Mouse (Mus musculus) heart, embryonic 16.5 days (tissue): Measurements from ENCODE around the gene C1ra. TPM values are rescaled to one million over a fixed set of nuclear protein-coding genes. Genes with fewer than 3 reads are reported as not detected.
"Not testable (repeated sequence)": the region's sequence is repeated elsewhere in the genome, so short reads cannot be mapped to it uniquely, and the experiment has no call there.

ENCODE experiments used
- ATAC-seq: fragments of 200-750 bp; cut with Nextera tagmentation; replicated peaks from 2 replicates; pipeline ENCODE4 v1.8.0; 2017; ENCODE audit warnings: moderate number of reproducible peaks; ENCODE audit not compliant: insufficient read depth, low FRiP score; ENCODE audit errors: extremely low read depth
- H3K27ac ChIP-seq: fragments of 300-500 bp; sonication (generic); 2 replicates; pipeline ENCODE4 v1.5.1; 2014; ENCODE audit warnings: mild to moderate bottlenecking, low read length, control low read depth, moderate library complexity
- H3K27me3 ChIP-seq: fragments of 300-500 bp; sonication (generic); 2 replicates; pipeline ENCODE4 v1.6.1; 2014; ENCODE audit warnings: low read length, mixed read lengths; ENCODE audit not compliant: control insufficient read depth, insufficient read depth
- H3K36me3 ChIP-seq: fragments of 300-500 bp; sonication (generic); 2 replicates; pipeline ENCODE4 v1.6.1; 2014; ENCODE audit not compliant: control insufficient read depth, insufficient read depth
- H3K4me1 ChIP-seq: fragments of 300-500 bp; sonication (generic); 2 replicates; pipeline ENCODE4 v1.6.1; 2014; ENCODE audit warnings: low read length, mixed read lengths; ENCODE audit not compliant: control insufficient read depth, insufficient read depth
- H3K4me2 ChIP-seq: fragments of 300-500 bp; sonication (generic); 2 replicates; pipeline ENCODE4 v1.6.1; 2014; ENCODE audit warnings: low read depth, mild to moderate bottlenecking, control low read depth, low read length
- H3K4me3 ChIP-seq: fragments of 300-500 bp; sonication (generic); 2 replicates; pipeline ENCODE4 v1.5.1; 2014; ENCODE audit warnings: mild to moderate bottlenecking, control low read depth, low read length
- H3K9ac ChIP-seq: fragments of 300-500 bp; sonication (generic); 2 replicates; pipeline ENCODE4 v1.6.1; 2014; ENCODE audit warnings: low read length, control low read depth
- H3K9me3 ChIP-seq: fragments of 300-500 bp; sonication (generic); replicated peaks from 2 replicates; pipeline ENCODE4 v1.6.1; 2016; ENCODE audit warnings: low read length; ENCODE audit not compliant: control insufficient read depth
- WGBS: fragments of 180-500 bp; shearing (Covaris S2); extraction: QIAGEN DNeasy Blood & Tissue Kit; methylation state at CpG from one replicate; pipeline ENCODE4 v1.1.7; 2014; 5-methylcytosine and 5-hydroxymethylcytosine counted together
- polyA plus RNA-seq: library from polyadenylated mRNA; unstranded; fragments of >200 nt; fragmentation: Nextera tagmentation; extraction: Ambion mirVana; gene quantifications from 2 replicates; pipeline ENCODE4 v1.2.1, GENCODE M21; 2015

C1ra gene
- polyA plus RNA-seq, 1 experiment from 2014 or later, result 2.4 TPM

DNA sequence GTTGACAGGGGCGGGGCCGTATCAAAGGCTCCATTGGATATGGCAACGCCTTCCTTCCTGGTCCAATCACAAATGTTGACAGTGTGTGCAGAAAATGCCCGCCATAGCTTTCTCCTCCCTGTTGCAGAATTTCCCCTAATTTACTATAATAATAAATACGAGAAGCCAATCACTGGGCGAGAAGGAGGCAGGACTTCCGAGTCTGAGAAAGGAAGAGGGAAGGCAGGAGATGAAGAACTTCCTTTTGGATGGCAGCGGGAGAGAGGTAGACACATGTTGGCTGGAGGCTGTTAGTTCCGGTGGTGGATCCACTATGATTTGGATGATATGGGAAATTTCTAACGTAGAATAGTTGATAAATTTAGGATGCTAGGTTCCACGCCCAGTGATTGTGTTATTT lies 37.6 kb upstream of the C1ra start:
- Histone ChIP-seq H3K9me3 (no peaks in the 10 kb centered on the region), H3K27ac (no peak overlapping the region), H3K9ac (no peak overlapping the region), H3K4me3 (no peak overlapping the region), H3K27me3 (no peaks in the 10 kb centered on the region), H3K36me3 (no peaks in the 10 kb centered on the region), H3K4me2 (no peak overlapping the region), H3K4me1 (0 out of 2 replicates have a peak, but pooled peaks cover 4% of the 10 kb centered on the region)
- 71% methylated on average over 11 of the region's 11 CpGs for WGBS
- no peak for ATAC-seq

DNA sequence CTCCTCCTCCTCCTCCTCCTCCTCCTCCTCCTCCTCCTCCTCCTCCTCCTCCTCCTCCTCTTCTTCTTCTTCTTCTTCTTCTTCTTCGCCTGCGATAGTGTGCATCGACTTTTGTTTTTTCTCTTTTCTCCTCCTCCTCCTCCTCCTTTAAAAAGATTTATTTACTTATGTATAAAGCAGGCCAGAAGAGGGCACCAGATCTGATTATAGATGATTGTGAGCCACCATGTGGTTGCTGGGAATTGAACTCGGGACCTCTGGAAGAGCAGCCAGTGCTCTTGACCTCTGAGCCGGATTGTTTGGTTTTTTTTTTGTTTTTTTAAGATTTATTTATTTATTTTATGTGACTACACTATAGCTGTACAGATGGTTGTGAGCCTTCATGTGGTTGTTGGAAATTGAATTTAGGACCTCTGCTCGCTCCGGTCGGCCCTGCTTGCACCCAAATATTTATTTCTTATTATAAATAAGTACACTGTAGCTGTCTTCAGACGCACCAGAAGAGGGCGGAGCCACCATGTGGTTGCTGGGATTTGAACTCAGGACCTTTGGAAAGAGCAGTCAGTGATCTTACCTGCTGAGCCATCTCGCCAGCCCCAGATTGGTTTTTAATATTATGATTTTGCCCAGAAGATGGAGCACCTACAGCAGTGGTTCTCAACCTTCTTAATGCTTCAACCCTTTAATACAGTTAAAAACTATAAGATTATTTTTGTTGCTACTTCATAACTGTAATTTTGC lies 36.7 kb upstream of the C1ra start:
- not testable (repeated sequence) for H3K36me3 ChIP-seq, H3K27ac ChIP-seq, H3K9ac ChIP-seq, H3K4me3 ChIP-seq, ATAC-seq, H3K4me1 ChIP-seq, H3K9me3 ChIP-seq, H3K4me2 ChIP-seq, H3K27me3 ChIP-seq
- WGBS, result 83% methylated on average over 8 of the region's 11 CpGs

DNA sequence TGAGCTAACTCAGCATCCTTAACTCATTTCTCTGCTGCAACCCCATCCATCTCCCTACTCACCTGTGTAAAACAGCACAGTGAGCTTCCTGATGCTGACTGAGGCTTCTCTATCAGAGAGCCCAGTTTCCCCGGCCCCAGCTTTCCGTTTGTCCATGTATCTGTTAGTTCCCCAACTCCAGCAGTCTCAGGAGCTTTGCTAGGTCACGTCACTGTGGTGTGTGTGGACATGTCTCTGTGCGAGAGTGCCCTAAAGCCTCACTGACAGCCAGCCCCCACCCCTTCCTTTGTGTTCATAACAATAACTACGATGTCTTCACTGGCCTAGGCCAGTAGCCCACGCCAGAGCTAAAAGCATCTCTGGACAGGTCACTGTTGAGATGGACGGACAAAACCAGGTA lies 36.0 kb upstream of the C1ra start:
- no peak overlapping the region for H3K9ac ChIP-seq
- H3K27ac ChIP-seq, result no peak overlapping the region
- no peaks in the 10 kb centered on the region for H3K27me3 ChIP-seq
- ATAC-seq, result no peak
- WGBS, result 85% methylated on average over 7 of the region's 7 CpGs
- H3K4me3 ChIP-seq, result no peak overlapping the region
- 0 out of 2 replicates have a peak, but pooled peaks cover 4% of the 10 kb centered on the region for H3K4me1 ChIP-seq
- no peak overlapping the region for H3K4me2 ChIP-seq
- H3K36me3 ChIP-seq, result no peaks in the 10 kb centered on the region
- no peaks in the 10 kb centered on the region for H3K9me3 ChIP-seq

DNA sequence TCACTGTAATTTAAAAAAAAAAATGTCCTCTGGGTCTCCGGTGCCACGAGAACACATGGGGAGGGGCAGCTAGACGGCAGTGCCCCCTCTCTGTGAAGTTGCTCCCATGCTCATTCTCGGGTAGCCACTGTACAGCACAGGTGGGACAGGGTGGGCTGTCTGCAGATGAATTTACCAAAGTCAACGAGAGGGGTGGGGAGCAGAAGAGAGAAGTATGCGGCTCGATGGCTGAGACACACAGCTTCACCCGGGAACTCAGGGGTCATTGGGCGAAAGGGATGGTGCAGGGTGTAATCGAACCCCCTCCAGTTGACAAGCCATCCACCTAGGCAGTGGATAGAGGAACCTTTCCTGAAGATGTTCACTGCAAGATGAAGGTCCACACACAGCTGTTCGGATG lies 35.4 kb upstream of the C1ra start:
- no peak overlapping the region for H3K9ac ChIP-seq
- 81% methylated on average over 11 of the region's 11 CpGs for WGBS
- H3K27ac ChIP-seq, result no peak overlapping the region
- H3K36me3 ChIP-seq, result no peaks in the 10 kb centered on the region
- no peak overlapping the region for H3K4me2 ChIP-seq
- 0 out of 2 replicates have a peak, but pooled peaks cover 4% of the 10 kb centered on the region for H3K4me1 ChIP-seq
- no peaks in the 10 kb centered on the region for H3K27me3 ChIP-seq
- no peak for ATAC-seq
- no peak overlapping the region for H3K4me3 ChIP-seq
- H3K9me3 ChIP-seq, result no peaks in the 10 kb centered on the region

DNA sequence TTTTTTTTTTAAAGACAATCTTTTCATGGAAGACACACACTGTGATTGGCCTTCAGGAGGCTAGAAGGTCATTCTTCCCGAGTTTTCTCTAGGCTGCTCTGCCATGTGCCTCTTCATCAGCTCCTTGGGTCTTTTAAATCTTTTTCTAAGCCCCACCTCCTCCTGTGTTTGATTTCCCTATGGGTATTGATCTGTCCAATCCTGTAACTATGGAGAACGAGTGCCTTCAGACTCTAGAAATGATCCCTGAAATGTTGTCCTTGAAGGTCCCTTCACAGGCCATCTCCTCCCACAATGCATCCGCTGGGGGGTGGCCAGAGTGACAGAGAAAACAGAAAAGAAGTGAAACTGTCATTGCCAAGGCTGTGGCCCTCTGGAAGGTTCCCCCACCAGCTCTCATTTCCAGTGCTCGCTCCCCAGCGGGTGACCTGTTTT lies 35.0 kb upstream of the C1ra start:
- 62% methylated on average over 5 of the region's 5 CpGs for whole genome bisulfite sequencing
- H3K27me3 ChIP-seq, result no peaks in the 10 kb centered on the region
- H3K4me2 ChIP-seq, result no peak overlapping the region
- 0 out of 2 replicates have a peak, but pooled peaks cover 4% of the 10 kb centered on the region for H3K4me1 ChIP-seq
- H3K9me3 ChIP-seq, result no peaks in the 10 kb centered on the region
- no peak overlapping the region for H3K9ac ChIP-seq
- ATAC-seq, result no peak
- H3K36me3 ChIP-seq, result no peaks in the 10 kb centered on the region
- H3K4me3 ChIP-seq, result no peak overlapping the region
- no peak overlapping the region for H3K27ac ChIP-seq

DNA sequence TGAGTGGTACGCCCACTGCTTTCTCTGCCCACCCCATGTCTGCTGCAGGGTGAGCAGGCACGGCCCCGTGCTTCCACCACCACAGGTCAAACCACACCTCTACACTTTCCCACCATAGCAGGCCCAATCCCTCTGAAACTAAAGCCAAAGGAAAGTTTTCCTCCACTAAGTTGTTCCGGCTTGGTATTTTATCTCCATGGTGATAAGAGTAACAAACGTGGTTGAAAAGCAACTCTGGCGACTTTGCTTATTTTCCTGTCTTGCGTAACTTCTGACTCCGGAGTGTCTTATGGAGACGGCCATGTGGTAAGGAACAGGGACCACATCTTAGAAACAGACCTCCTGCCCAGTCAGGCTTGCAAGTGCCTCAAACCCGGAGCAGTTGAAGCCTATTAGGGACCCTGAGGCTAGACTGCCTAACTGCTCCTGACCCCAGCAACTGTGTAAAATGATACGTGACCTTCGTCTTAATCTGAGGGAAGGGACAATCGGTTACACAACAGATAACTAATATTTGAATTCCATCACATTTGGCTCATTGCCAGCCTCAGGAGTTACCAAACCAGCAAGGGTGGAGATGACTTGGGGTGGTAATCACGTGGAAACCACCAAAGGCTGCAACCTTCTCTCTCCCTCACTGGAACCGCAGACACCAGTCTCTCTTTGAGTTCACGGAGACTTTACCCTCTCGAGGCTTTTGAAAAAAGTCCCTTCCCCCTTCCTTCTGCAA lies 34.1 kb upstream of the C1ra start:
- ATAC-seq, result no peak; the same call in 1 of the 2 replicates
- Histone ChIP-seq H3K4me2 (no peak overlapping the region), H3K27me3 (no peaks in the 10 kb centered on the region)

DNA sequence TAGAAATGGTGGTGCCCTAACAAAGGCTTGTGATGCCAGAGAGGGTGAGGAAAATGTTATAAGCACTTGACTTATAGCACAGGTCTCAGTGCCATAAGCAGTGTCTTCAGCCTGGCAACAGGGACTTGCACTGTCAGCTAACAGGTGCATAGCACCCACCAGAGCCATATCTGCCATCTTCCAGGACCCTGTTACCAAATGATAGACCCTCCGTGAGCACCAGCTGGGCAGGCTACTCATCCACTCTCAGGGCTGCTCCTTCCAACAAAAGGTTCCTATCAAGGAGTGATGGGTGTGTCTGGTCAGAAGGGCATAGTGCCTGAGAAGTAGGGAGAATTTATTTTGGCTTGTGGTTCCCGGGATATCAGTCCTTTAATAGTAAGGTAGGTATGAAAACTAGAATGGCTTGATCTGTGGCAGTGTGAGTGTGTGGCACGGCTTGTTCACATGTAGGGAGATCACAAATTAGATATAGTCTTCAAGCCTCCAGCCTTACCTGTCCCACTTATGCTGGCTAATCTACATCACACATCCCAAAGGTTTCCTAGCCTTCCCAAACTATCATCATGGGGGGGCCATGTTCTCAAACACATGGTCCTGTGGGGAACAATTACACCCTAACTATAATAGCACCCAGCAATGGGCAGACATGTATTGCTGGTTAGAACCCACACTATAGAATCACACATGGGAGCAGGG lies 33.2 kb upstream of the C1ra start:
- no peaks in the 10 kb centered on the region for H3K9me3 ChIP-seq
- no peak overlapping the region for H3K4me3 ChIP-seq
- no peak overlapping the region for H3K9ac ChIP-seq
- H3K27me3 ChIP-seq, result no peaks in the 10 kb centered on the region
- 85% methylated on average over 3 of the region's 3 CpGs for WGBS
- no peak overlapping the region for H3K4me2 ChIP-seq
- H3K36me3 ChIP-seq, result no peaks in the 10 kb centered on the region
- ATAC-seq, result no peak
- 0 out of 2 replicates have a peak, but pooled peaks cover 4% of the 10 kb centered on the region for H3K4me1 ChIP-seq
- H3K27ac ChIP-seq, result no peak overlapping the region

More for the DNA sequence above, 34.1 kb upstream of the C1ra start:
- Histone ChIP-seq H3K9me3 (no peaks in the 10 kb centered on the region), H3K4me3 (no peak overlapping the region), H3K4me1 (0 out of 2 replicates have a peak, but pooled peaks cover 4% of the 10 kb centered on the region), H3K27ac (no peak overlapping the region), H3K9ac (no peak overlapping the region), H3K36me3 (no peaks in the 10 kb centered on the region)
- WGBS, result 43% methylated on average over 17 of the region's 17 CpGs

DNA sequence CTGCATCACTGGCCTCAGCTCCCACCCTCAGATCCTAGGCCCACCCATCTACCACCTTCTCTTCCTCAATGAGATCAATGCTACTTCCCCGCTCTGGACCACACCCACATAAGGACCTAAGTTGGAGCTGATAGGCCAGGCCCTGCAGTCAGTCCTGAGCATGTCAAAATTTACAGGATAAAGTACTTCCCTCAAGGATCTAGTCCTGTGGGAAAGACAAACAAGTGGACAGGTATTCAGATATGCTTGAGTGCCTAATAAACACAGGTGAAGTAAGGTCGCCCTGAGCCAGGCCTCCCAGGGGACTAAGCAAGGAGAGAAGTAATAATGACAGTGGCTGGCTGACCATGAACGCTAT lies 32.7 kb upstream of the C1ra start:
- no peak overlapping the region for H3K9ac ChIP-seq
- ATAC-seq, result no peak
- H3K9me3 ChIP-seq, result no peaks in the 10 kb centered on the region
- 84% methylated on average over 3 of the region's 3 CpGs for WGBS
- H3K4me1 ChIP-seq, result 0 out of 2 replicates have a peak, but pooled peaks cover 4% of the 10 kb centered on the region
- H3K27me3 ChIP-seq, result no peaks in the 10 kb centered on the region; the same call in 1 of the 2 replicates
- no peak overlapping the region for H3K4me2 ChIP-seq
- no peak overlapping the region for H3K27ac ChIP-seq
- H3K4me3 ChIP-seq, result no peak overlapping the region
- H3K36me3 ChIP-seq, result no peaks in the 10 kb centered on the region
